Mouse (Mus musculus) ovary, postnatal 14 days (tissue): Measurements from ENCODE around the gene Igf1r.

ENCODE experiments used
- DNase-seq: peaks from one replicate; pipeline ENCODE4 v3.0.0; 2022; ENCODE audit warnings: low spot score

Gene Igf1r

DNA sequence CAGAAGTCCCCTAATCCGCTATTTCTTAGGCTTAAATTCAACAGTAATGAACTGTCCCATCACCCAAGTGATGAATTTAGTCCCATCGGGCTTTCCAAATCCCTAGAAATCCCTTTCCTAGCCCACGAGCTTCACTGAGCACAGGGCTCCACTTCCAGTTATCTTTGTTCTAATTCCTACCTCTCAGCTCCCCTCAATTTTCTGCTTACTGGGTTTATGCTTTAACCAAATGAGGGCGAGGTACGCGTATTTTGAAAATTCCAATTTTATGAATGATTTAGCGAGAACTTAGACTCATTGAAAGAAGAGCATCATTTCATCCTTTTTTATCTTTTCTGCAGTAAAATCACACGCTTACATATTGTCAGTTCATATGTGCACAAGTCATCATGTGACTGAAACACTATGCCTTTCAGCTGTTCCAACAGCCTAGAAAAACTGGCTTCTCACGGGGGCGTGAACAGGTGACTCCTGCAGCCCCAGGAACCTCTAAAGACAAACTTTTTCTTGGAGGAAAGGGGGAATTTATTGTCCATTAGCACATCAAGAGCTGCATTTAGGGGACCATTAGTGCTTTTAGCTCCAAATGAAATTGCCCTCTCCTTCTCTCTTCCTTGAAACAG, 100.5 kb downstream of the Igf1r start:
- DNase-seq = no peak

DNA sequence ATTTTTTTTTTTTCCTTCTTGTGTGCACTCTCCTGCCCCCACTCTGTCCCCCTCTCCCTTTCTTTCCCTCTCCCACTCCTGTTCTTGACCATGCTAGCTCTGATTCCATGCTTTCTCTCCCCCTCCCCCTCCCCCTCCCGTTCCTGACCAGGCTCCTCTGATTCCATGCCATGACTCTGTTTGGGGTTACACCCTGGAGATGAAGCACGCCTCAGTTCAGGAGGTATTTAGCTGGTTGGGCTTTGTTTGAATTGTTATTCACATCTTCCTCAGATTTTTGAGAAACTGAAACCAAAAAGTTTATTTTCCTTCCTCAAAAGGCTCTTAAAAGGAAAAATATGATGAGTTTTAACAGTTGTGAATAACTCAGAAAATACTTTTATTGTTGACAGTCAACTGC, 101.9 kb downstream of the Igf1r start:
- DNase-seq = no peak

DNA sequence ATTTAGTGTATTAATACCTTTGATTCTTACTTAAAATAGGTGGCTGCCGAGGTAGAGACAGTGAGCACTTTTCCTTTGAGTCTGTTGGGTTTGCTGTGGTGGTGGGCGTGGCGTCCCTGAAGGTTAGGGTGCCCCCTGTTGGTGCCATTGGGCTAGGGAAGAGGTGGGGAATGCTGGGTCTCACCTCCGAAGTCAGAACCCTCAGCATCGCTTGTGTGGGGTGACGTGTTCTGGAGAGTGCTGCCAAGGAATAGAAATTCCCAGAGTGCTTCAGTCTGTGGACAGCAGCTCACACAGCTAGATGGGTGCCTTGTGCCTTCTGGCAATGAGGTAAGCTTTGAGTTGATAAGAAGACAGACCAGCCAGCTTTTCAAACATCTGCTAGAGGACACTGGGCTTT, 102.3 kb downstream of the Igf1r start:
- no peak for DNase-seq

DNA sequence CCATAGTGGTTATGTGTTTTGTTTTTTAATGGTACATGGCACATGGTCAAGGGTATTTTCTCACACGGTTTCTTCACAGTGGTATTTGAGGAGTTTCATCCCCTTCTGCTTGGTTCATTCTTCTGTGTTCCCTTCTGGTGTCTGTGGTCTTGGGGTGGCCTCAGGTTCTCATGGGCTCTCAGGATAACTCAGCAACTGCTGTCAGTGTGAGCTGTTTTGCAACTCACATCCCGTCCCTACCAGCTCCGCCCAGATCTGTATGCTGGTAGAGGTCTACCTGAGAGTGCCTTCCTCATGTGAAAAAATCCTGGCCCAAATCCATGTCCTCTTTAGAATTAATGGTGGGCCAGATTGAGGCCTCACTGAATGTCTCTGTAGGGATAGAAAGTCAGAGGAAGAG, 104.4 kb downstream of the Igf1r start:
- no peak for DNase-seq

DNA sequence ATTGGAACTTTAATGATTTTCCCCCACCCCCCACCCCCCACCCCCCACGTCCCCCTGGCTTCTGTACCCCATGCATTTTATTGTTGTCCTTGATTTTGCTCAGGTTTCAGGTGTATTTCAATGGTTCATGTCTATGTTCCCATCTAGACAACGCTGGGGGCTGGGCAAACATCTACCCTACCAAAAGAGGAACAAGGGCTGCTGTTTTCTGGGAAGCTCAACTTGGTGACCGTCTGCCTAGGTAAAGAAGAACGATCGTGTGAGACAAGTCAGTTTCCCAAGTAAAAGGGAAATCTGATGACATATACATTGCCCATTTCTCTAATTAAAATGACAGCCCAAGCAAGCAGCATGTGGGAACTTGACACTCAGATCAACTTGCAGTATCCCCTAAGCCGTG, 107.1 kb downstream of the Igf1r start:
- no peak for DNase-seq

DNA sequence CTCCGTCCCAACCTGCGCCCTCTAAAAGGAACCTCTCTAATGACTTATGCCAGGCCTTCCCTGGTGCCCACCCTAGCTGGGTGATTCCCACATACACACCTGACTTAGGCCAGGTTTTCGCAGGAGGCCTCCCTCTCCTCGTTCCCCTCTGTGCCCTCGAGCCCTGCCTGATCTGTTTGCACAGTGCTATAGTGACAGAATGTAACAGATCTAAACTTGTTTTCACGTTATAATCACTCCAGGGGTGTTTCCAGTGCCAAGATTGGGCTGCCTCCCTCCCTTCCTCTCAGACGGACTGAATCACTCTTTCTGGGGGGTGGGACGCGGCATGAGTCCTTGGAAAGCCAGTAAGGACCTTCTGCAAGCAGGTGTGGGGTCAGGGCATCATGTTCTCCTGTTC, 108.8 kb downstream of the Igf1r start:
- no peak for DNase-seq

DNA sequence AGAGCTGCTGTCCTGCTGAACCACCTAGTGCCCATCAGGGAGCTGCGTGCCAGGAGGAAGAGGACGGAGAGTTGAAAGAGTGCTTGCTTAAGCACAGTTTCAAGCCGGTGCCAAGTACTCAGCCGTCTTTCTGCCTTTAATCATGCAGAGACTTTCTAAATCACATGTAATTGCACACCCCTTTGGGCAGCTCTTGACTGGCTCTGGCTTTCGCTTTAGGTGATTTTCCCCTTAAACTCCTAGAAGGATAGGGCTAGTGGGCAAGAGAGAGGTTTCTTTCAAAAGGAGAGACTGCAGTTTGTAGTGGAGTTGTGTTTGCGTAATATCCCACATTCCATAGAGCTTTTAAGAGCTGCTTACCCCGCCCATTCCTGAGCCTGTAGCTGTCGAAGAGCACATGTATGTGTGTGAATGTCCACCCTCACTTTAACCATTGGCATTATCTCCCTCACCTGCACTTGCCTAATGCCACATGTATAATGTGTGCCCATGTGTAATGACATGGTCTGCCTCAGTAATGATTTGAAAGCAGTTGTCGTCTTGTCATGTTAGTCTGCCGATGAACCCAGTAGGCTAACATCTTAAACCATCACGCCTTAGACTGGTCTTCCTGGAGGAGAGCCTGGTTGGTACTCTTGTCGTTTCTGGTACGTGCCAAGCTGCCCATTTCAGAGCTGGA, 109.7 kb downstream of the Igf1r start:
- no peak for DNase-seq

DNA sequence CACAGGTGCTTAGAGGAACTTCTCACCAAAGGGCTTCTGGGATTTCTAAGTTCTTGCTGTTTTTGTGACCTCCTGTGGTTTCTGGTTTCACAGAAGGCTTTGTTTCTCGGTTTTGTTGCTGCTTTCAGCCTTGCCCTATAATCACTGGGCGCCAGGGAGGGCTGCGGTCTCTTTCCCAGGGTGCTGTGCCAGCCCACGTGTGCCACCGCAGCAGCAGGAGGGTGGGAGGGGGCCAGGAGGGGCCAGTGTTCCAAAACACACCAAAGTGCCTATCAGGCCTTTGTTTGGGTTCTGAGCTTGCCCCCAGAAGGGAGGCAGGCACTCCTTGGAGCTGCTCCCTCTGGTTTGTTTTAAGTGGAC, 110.2 kb downstream of the Igf1r start:
- no peak for DNase-seq

DNA sequence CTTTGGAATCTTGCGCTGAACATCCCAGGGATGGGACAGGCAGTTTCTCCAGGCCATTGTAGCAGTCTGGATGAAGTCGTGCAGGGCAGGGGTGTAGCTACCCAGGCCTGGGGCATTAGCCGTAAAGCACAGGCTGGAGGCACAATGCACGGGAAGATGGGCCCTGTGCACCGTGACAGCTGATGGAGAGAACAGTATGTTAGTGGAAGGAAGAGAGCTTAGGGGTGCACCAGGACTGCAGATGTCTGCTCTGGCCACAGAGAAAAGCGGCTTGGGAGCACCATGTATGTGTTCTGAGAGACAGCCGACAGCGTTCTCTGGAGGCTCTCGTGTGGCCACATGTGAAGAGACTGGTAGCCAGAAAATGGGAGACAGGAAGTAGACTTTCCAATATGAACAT, 111.1 kb downstream of the Igf1r start:
- DNase-seq = no peak

DNA sequence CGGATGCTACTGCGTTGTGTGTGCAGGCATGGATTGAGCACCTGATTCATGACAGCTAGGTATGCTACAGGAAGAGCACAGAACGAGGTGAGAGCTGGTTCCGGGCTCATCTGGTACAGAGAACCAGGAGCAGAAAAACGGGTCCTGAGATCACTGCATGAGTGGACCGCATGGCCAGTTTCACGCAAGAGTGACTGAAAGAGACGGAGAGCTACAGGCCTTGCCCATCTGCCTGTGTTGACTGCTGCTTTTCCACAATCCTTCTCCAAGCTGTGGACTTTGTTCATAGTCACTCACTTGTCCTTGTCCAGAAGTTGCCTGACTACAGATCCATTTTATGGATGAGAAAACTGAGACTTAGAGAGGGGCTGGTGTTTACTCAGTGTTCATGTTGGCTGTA, 111.5 kb downstream of the Igf1r start:
- no peak for DNase-seq

DNA sequence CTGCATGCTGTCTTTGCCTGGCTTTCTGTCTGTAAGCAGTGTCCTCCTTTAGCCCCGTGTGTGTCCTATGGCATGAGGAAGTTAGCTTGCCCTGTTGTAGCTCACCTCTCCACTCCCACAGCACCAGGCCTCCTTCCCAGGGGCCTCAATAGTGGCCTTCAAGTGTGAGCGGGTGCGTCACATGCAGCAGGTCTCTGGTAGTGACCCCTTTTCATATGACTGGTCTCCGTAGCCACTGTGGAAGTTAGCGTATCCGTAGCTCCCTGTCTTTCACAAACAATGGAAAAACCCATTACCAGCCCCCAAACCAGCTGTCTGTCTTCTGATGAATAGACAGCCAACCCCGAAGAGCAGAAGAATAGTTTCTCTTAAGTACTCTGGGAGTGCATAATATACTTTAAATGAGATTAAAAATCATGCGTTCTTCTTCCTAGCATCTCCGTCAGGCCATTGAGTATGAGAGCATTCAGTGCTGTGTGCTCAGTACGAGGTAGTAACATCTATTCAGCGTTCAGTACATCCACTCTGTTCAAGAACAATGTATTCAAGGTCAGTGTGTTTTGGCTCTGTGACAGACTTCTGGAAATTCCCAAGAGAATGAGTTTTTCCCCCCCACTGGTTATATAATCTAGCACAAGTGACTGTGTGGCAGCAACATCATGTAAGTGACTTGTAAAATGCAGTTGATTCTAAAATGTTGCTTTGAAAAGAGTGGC, 112.2 kb downstream of the Igf1r start:
- DNase-seq = no peak

DNA sequence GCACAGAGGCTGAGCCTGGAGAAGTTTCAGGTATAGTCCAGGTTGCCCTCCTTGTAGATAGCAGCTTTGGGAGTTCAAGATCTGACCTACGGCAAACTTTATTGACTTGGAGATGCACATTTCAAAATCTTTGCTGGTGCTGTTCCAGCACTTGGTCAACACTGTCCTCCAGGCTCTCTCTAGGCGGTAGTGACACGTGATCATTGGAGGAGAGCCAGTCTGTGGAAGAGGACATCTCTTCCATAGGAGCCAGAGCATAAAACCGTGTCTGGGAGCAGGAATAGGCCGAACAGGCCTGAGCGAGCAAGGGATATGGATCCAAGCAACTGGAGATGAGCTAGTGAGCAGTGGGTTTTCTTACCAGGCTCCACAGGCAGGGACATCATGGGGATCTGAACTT, 113.3 kb downstream of the Igf1r start:
- no peak for DNase-seq

DNA sequence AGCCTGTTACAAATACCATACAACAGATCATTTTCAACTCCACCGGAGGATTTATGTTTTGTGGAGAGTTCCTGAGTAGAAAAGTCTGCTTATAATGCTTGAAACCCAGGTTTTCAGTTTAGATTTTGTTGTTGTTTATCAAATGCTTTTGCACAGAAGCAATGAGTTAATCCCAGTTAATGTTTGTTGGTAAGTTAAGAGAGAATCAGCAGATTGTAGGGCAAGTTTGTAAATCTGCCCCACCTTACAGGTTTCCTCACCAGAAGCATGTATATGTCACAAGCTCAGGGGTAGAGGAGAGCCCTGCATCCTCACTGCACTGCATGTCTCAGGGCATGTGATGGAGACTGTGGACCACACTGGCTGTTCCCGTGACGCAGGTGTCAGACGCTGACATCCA, 114.7 kb downstream of the Igf1r start:
- no peak for DNase-seq

DNA sequence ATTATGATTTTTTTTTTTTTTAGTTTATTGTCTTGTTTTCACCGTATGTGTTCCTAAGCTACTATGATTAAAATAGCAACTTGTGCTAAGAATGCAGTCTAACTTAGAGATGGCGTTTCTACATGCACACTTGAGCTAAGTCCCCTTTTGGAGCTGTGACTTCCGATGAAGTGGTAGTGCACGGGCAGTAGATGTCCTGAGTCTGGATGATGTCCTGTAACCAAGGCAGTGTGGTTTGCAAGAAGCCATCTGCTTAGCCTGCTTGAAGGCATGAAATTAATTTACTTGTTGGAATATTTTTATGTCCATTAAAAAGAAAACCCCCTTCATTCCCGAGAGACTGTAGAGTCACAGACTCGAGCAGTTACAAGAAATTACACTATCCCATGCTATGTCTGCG, 116.7 kb downstream of the Igf1r start:
- DNase-seq = no peak

DNA sequence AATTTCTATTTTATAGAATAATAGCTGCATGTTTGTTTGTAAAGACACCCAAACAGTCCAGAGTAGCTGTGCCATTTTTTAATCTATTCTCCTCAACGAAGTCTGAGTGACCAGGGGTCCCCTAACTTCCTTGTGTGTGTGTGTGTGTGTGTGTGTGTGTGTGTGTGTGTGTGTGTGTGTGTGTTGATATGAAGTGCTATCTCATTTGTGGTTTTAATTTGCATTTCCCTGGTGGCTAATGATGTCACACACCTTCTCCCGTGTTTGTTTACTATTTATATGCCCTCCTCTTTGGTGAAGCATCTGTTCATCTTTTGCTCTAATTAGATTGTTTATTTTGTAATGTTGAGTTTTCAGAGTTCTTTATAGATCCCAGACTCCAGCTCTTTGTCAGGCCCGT, 117.4 kb downstream of the Igf1r start:
- DNase-seq = no peak

DNA sequence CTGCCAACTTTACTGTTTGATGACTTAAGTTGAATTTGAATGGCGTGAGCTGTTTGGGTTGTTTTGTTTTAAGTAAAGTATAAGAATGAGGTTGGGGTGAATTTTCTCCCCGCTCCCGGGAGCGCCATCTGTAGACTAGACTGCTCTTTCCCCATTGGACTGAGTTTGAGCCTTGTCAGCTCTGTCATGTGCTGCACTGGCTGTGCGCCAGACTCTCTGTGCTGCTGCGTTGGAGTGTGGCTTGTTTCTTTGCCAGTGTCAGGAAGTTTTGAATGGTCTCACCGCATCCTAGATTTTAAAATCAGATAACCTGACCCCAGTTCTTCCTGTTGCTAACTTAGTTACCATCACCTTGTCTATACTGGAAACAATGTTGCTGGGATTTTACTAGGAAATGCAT, 118.0 kb downstream of the Igf1r start:
- DNase-seq = peak; percentile 44

DNA sequence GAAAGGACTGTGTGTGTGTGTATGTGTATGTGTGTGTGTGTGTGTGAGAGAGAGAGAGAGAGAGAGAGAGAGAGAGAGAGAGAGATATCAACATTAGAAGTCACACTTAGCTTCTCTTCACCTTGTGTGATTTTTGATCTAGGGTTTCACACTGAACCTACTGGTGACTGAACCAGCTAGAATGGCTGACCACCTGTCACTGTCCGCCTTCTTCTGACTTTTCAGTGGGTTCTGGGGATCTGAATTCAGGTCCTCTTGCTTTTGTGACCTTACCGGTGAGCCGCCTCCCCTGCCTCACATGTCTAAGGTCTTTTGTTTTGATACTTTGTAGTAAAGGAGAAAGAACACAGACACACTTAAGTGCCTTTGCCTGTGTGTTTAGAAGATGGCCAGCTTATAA, 118.4 kb downstream of the Igf1r start:
- DNase-seq = no peak

DNA sequence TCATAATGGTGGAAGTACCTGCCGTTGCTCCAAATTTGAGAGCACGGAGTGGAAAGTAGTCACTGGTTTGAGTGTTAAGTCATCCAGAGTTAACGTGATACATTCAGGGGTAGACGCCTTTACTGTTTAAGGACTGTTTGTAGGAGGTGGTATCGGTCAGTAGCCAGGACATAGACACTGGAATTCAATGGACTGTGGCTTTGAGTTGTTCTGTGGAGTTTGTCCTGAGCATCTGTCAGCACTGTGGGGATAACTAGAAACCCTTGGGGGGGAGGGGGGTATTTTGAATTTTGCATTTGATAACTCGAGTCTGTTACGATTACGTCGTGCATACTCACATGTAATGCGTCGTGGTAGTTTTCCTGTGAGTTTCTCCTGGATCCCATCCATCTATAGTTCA, 119.1 kb downstream of the Igf1r start:
- DNase-seq = no peak

DNA sequence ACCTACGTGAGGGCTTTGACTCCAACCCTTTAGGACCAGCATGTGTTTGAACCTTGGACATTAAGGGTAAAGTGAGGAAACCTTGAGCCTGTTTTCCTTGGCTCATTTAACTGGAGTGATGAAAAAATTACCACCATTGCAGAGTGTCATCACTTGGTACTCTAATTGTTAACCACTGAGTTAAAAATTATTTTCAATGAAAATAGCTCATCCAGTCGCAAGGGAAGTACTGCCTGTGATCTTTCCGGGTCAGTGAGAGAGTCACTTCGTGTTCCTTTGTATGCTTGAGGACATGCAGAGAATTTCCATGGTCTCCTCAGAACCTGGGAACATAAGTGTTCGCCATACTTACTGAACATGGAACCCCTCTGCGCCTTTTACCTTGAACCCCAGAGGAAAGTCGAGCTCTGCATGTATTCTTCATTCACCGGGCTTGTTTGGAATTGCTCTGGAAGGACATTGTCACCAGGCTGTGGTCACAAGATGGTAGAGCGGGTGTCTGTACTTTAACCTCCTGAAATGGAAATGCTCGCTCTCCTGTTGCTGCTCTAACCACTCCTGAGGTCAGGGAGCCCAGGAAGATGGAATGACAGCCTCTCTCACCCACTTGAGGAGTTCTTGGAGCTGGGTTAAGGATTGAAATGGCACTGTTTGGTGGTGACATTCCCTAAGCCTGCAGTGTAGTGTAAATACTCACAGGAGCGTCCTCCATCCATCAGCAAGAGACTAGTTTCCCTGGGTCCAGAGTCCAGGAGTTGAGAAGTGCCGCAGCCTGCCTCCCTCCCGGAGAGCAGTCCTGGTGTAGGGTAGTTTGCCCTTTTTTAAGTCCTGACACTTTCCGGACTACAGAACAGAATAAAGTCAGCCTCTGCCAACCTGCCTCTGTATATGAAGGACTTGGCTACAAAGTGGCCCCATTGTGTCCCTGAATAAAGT, 120.2 kb downstream of the Igf1r start:
- no peak for DNase-seq

DNA sequence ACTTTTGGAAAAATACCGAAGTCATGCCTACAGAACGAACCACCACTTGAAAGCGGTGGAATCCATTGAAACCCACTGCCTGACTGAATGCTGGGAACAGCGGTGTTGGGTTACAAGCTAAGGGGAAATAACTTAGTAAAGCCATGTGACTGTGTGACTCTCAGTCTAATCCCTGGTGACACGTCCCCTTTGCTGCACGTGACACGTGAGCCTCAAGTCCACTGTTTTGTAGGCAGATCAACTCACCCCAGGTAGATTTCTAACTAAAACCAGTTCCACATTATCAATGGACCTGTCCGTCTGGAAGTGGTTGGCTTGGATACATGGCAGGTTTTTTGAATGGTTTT, 120.8 kb downstream of the Igf1r start:
- no peak for DNase-seq

DNA sequence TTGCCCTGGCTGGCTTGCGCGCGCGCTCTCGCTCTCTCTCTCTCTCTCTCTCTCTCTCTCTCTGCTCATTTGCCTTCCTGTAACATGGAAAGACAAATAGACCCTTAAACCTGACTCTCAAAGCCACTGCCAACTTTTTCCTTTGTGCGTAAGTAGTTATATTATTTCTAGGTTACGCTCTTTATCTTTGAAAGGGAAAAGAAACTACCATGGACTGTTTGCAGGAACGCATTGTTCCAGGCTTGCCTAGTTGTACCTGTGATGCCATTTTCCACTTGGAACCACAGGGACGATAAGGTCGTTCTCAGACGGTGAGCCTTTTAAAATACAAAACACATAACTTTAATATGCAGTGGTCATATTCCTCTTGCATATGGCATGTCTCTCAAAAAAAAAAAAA, 122.1 kb downstream of the Igf1r start:
- no peak for DNase-seq

DNA sequence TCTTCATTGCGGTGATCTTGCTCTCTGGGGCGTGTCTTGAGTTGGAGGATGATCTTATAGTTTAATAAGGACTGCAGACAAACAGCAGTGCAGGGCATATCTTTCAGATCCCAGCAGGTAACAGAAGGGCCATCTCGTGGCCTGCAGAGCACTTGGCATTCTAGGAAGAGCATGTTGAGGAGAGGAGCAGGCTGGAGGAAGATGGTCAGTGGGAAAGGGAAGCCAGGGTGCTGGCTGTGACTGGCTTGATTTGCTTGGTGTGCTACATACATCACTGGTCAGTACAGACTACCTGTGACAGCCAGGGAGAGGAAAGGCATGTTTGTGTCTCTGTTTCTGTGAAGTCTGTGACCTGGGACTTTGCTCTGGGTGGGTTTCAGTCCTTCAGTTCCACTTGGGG, 122.8 kb downstream of the Igf1r start:
- no peak for DNase-seq
